Mouse (Mus musculus): ENCODE measurements around the gene Lpin3.

Gene Lpin3

DNA sequence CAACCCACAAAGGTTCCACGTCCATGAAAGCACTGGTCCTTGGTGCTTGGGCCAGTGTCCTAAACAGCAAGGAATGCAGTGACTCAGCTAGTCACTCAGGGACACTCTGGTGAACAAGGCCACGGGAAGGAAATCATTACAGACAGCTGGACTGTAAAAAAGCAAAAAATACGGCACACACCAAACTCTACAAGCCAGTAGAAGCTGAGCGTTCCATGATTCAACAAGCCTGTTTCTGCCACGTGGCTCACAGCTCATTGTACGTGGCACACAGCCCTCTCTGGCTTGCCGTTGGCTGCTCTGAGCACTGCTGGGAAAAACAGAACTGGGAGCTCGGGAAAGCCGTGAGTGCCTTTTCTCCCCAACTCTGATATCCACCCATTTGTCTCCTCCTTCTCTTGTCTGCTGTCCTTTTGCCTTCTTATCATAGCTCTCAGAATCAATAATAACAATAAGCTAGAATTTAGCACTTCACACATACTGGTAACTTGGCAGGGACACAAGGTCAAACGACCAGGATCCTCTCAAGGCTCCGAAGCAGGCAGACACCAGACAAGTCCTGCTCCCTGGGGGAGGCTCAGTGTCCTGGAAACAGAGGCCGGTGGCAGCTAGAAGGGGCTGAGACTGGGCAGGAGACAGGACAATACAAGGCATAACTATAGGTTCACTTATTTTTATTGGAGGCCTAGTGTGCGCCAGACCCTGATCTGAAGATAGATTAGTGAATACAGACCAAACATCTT lies at the start of gene Lpin3:
TSS of gene Lpin3 (plus strand) at position 218 of the 743 bp plus-strand sequence.
- DNase-seq (ENCODE audit: low read depth, low spot score): no peak

DNA sequence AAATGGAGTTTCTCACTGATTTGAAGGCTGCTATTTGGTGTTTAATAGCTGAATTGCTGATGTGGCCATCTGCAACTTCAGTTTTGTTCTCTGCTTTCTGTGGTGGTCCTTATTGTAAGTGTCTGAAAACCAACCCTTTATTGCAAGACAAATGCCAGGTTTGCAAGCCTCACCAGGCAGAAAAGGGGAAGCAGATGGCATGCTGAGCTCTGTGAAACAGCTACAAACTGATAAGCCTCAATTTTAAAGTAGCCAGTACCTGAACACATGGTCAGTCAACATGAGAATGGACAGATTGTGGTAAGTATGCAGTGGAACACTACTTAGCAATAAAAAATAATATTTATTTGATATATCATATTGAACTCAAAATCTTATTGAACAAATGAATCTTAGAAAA lies 39.6 kb upstream of the Lpin3 start:
- DNase-seq (ENCODE audit: low read depth, low spot score): no peak

DNA sequence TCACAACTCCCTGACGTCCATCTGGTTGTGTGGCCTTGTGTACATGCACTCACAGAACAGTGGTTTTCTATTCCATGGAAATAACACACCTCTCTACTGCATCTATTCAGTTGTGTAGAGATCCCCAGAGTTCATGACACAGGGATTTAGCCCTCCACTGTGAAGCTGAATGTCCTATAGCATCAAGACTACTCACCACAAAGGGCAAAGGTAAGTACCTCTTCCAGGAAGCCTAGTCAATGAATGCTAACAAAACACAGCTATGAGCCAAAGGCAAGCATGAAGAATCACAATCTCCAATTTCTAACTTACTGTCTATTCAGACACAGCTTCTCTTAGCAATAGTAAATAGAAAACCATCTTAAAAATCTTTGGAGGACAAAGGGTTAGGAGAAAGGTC lies 32.8 kb upstream of the Lpin3 start:
- no peak for DNase-seq (ENCODE audit: low read depth, low spot score)

DNA sequence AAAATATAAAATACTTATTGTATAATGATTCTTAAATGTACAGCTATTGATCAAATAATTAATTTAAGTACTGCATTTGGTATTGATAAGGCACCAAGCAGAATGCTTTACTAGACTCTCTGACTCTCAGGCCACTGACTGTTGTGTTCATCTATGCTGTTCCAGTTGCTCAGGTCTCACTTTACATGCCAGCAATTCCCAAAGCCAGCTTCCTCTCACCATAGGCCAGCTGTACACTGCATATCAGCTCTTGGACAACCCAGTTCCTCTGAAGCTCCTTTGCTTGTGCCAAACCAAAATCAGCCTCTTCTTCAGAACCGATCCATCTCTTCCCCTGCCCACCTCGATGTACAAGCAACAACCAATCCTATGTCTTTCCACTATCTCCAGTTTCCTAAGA lies 32.3 kb upstream of the Lpin3 start:
- no peak for DNase-seq (ENCODE audit: low read depth, low spot score)

DNA sequence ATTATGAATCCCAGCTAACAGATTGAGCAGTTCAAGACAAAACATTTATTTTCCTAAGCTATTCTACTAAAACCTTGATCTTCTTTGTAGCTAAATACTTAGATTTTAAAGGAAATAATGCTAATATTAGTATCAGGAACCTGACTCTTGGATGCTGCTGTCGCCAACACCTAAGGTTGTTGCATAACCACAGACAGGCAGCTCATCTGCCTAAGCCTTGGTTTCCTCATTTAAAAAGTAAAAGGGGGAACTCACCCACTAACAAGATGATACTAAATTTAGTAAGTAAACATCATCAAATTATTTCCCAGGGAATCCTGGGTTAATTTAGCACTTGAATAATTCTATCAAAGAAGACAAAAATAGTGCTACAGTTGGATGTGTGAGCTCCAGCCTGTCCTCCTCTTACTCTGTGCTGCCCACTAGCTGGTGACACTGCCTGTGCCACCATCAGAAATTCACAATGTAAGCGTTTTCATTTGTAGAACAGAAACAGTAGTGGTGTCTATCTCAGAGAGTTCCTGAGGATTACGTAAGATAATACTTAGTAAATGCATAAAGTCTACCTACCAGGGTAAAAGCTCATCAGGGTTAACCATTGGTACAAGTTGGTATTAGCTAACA lies 30.7 kb upstream of the Lpin3 start:
- DNase-seq (ENCODE audit: low read depth, low spot score): no peak

DNA sequence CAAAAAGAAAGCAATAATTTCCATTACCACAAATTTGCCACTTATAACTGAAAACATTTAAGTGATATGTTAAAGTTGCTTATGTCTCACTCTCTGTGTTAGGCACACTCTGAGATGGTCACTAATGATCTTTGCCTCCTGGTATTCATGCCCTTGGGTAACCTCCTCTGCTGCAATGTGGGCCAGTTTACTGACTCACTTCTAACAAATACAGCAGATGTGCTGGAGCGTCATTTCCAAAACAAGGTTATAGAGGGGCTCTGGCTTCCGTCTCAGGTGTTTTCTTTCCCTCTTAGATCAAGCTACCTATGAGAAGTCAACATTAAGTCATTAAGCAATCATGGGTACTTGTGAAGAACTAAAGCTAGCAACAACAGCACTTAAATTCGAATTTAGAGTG lies 30.1 kb upstream of the Lpin3 start:
- no peak for DNase-seq (ENCODE audit: low read depth, low spot score)

DNA sequence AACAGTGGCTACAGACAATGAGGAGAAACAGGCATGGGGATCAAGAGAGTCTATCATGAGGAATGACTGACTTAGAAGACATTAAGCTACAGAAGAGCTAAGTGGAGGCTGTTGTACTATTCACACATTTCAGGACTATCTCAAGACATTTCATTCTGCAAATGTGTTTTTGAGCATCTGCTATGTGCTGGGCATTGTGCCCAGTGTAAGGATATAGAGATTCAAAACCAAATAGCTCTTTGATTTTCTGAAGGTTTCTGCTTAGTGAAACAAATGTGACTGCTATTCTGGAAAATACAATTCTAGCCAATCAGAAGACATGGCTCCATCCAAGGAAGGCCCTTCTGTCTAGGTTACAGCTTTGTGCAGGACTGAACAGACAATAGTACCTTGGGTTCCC lies 25.8 kb upstream of the Lpin3 start:
- no peak for DNase-seq (ENCODE audit: low read depth, low spot score)

DNA sequence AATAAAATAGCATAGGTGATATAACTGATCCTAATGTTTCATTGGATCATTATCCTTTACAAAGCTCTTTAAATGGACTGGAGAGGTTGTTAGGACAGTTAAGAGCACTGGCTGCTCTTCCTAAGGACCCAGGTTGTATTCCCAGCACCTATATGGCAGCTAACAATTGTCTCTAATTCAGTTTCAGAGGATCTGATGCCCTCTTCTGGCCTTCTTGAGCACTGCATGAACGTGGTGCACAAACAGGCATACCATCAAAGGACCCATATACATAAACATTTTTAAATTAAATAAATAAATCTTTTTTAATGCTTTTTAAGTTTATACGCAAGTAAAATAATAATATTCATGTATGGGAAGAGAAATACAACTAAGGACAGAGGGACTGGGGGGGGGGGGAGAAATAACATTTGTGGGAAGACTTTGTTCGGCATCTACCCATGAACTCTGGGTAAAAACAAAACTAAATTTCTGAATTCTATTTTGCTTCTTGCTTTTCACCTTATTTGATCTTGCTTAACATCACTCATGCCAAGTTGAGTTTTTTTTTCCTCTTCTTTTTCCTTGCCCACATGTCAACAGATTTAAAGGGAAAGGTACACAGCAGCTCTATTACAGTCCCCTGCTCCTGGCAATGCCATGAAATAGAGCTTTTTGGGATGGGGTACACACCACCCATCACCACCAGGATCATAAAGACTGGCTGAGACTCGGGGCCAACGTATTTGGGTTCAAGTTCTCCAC lies 23.9 kb upstream of the Lpin3 start:
- no peak for DNase-seq (ENCODE audit: low read depth, low spot score)

DNA sequence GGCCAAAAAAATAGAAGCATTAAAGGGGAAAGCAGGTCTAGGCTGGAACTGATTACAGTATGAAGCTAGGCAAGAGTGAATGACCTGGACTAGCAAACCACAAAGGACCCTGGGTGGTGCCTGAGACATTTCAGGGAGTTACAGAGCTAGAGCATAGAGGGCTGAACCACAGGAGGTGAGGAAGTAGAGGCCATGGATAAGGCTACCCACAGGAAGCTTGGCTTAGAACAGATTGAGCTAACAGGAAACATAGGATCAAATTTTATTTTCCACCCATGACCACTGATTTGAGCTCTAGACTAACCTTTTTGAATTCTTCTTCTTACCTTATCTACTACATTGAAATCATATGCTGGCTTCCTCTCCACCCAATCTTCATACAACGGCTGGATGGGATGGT lies 20.1 kb upstream of the Lpin3 start:
- no peak for DNase-seq (ENCODE audit: low read depth, low spot score)

DNA sequence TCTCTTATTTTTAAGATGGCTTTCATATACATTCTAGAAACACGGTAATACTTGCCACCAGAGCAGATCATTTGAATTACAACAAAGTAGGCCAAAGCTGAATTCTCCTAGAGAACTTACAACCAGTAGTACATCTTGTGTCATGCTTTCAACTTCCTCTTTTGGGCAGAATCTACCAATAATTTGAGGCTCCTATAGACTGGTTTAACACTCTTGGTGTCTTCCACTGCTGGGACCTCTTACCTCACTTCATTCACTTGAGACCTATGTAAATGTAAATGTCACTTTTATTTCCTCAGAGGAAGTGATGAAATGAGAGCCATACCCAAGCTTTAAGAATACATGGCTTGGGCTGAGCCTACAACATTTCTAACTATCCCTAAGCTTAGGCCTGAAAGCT lies 16.4 kb upstream of the Lpin3 start:
- no peak for DNase-seq (ENCODE audit: low read depth, low spot score)

DNA sequence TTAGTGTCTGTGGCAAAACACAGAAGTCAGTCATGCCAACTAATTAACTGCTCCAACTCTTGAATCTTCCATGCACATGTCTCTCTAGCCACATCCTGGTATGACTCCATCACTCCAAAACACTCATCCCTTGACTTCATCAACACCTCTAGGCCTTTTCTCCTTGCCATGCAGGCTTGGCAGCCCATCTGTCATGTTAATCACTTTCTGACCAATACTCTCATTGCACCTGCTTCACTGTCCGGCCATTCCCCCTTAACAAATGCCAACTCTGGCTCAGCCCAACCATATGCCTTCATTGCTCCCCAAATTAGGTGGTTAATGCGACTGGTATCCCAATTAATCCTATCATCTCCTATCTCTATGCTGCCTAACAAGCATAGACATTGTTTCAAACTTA lies 15.2 kb upstream of the Lpin3 start:
- no peak for DNase-seq (ENCODE audit: low read depth, low spot score)

DNA sequence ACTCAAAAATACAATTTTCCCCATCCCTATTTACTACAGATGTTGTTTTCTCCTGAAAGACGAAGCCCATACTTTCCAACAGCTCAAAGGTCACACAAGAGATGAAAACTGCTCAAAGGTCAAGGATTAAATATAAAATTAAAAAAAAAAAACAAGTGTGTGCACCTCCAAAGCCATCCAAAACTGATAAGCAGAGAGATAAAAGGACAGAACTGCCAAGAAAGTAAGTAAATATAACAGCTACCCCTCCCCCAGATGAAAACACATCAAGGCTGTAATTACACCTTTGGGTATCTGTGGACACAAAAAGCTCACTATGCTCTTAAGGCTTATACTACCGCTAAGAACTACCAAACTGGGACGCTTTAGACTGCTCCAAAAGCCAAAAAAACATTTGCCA lies 11.0 kb upstream of the Lpin3 start:
- DNase-seq (ENCODE audit: low read depth, low spot score): no peak

DNA sequence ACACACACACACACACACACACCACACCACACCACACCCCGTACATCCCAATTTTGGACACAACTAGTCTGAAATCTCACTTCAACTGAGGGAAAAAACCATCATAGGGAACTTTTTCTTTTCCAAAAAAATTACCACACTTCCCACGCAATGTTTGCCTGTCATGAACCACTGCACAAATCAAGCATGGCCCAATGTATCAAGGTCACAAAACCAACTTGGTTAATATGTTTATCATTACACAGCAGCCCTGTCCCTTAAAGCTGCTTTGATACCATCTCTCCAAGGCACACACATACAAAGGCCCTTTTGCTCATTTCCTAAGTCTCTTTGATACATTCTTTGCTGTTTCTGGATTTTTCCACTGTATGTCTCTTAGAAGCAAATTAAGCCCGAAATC lies 9.2 kb upstream of the Lpin3 start:
- no peak for DNase-seq (ENCODE audit: low read depth, low spot score)

DNA sequence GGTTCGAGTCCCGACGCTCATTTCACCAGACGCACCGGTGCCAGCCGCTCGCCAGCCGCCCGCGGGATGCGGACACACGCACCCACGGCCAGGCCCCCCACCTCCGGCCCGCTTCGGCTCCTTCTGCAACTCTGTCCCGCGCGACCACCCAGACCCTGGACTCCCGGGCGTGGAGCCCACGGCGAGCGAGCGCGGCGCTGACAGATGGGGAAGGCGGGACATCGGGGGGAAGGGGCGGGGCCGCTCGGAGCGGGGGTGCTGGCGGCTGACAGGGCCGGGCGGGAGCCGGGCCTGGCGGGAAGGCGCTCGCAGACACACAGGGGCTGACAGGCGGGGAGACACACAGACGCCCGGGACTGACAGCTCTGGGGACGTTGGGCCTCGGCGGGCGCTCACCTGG lies 8.1 kb upstream of the Lpin3 start:
- DNase-seq (ENCODE audit: low read depth, low spot score): peak; percentile 51

DNA sequence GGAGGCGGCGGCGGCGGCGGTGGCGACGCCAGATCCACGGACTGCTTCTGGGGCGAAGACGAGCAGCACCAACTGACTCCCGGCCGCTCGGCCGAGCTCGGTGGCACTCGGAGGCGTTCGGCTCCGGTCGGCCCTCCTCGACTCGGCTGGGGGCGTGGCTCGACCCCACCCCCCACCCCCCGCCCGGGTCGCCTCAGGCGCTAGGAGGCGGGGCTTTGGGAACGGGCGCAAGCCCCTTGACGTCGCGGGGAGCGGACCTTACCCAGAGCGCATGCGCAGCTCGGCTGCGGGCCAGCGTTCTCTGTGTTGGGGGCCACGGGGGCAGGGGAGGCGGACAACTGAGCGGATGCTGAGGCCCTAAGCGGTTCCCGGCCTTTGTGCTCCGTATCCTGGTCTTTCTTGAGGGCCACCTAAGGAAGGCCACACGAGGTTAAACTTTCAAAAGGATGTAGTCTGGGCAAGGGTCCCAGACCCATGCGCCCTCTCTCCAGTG lies 7.5 kb upstream of the Lpin3 start, which contains the start of gene Zhx3:
TSS of gene Zhx3 (minus strand) at position 109 of the 493 bp plus-strand sequence.
- peak; percentile 91 for DNase-seq (ENCODE audit: low read depth, low spot score)

DNA sequence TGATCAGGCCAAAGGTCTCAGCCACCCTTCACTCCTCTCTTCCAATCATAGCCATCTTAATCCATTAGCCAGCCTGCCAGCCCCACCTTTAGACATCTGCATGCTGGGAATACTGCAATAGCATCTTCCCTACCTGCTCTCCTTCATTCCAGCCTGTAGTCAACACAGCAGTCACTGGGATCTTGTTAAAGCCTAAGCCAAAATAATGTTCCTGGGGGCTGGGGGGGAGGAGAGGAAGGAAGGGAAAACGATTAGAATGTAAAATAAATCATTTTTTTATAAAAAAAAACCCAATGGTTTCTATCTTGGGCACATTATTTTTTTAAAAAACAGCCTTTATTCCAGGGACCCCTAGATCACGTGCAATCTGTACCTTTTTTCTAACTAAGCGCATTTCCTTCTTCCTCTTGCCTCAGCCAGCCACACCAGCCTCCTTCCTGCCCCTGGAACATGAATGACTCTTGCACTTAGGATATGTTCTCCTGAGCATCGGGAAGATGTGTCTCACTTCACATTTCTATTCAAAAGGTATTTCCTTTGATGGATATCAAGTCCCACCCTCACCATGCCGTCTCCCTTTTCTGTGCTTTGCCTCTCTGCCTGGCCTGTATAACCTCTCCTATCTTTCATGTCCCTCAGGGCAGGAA lies 6.1 kb upstream of the Lpin3 start:
- no peak for DNase-seq (ENCODE audit: low read depth, low spot score)

DNA sequence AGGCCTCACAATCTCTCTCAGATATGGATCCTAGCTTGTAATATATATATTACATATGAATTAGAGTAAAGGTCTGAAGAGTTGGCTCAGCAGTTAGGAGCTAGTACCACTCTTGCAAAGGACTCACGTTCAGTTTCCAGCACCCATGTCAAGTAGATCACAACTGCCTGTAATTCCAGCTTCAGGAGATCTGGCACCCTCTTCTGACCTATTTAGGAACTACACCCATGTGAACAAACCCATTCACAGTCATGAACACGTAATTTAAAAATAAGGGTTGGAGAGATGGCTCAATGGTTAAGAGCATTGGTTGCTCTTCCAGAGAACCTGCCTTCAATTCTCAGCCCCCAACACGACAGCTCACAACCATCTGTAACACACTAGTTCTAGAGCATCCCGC lies 4.4 kb upstream of the Lpin3 start:
- DNase-seq (ENCODE audit: low read depth, low spot score): no peak

DNA sequence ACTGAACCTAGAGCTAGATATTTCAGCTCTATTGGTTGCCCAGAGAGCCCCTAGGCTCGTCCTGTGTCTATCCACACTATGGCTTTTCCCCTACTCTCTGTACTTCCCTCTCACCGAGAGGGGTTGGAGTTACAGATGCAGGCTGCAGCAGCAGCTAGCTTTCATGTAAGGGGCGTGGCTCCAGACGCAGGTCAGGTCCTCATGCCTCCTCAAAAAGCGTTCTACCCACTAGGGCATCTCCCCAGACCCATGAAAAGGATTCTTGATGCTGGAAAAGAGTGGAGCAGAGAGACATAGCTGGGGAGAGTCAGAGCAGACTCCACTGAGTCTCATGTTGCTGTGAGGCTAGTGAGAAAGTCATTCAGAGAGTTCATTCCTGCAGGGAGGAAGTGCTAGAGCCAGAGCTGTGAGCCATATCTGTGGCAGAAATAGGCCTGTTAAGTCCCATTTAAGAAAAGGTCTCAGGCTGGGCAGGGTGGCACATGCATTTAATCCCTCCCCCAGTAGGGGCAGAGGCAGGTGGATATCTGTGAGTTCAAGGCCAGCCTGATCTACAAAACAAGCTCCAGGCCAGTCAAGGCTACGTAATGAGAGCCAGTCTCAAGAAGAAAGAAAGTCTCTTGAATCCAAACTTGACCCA lies 1.1 kb downstream of the Lpin3 start:
- no peak for DNase-seq (ENCODE audit: low read depth, low spot score)

DNA sequence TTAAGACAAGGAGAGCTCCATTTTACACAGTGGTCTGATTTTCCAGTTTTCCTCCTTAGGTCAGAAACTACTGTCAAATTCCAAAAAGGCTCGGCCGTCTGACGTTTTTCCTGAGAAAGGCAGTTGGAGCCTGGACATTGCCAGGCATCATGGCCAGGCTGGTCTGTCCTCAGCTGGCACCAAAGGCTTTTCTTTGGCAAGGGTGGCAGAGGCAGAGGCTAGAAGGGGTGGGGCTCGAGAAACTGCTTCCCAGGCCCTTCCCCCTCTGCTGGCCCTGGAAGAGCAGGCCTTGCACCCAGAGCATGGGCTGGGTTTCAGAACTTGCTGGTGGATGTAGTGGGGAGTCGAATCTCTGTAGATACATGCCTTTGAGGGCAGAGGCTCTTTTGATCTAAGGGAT lies 2.0 kb downstream of the Lpin3 start:
- no peak for DNase-seq (ENCODE audit: low read depth, low spot score)

DNA sequence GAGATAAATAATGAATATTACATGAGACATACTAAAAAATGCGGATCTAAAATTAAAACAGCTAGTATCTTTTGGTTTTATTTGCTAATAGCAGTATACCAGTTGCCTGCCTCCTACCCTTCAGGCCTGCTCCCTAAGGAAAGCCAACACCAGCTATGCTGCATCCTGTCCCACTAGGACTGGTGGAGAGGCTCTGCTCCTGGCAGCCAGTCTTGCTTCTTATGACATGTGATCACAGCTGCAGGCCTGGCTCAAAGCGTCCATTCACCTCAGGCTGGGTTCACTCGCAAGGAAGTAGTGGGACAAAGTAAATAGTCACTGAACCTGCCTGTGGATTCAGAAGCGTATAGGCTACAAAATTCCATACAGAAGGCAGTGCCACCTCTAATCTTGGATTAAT lies 3.4 kb downstream of the Lpin3 start:
- no peak for DNase-seq (ENCODE audit: low read depth, low spot score)

DNA sequence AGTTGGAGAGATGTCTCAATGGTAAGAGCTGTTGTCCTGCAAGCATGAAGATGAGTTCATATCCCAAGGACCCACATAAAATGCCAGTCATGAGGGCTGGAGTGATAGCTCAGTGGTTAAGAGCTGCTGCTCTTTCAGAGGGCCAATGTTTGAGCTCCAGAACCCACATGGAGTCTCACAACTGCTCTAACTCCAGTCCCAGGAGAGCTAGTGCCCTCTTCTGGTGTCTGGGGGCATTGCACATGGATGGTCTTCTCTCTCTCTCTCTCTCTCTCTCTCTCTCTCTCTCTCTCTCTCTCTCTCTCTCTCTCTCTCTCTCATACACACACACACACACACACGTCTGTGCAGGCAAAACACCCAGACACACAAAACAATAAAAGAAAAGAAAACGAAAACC lies 4.4 kb downstream of the Lpin3 start:
- DNase-seq (ENCODE audit: low read depth, low spot score): no peak

DNA sequence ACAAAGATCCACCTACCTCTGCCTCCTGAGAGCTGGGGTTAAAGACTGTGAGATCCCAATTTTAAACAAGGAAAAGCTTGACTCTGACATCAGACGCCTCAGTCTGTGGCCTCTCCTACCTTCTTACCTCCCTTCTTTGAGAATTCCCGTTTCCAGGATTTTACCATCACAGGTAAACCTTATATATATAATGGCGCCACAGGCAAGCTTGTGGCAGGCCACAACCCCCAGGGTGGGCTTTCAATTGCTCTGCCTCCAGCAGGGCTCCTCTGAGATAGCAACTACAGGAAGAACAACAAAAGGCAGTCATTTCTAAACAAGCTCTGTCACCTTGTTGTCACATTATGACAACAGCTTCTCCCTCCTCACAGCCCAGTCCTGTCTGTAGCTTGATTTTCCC lies 5.8 kb downstream of the Lpin3 start:
- no peak for DNase-seq (ENCODE audit: low read depth, low spot score)

Data from retina, adult 2 months (tissue).